Mouse (Mus musculus) bone marrow, adult 2 months (tissue): ENCODE results near the gene Grm5.

Source experiments
- CTCF ChIP-seq: fragments of 200-500 bp; IDR thresholded peaks from 2 replicates; pipeline ENCODE4 v1.5.1; 2011; ENCODE audit warnings: low read length, control low read depth; ENCODE audit not compliant: control insufficient read depth, insufficient read depth
- POLR2A ChIP-seq: fragments of 200-500 bp; IDR thresholded peaks from 2 replicates; pipeline ENCODE4 v1.6.1; 2011; ENCODE audit warnings: low read depth, mild to moderate bottlenecking, control low read depth, low read length, borderline replicate concordance; ENCODE audit not compliant: control insufficient read depth

DNA sequence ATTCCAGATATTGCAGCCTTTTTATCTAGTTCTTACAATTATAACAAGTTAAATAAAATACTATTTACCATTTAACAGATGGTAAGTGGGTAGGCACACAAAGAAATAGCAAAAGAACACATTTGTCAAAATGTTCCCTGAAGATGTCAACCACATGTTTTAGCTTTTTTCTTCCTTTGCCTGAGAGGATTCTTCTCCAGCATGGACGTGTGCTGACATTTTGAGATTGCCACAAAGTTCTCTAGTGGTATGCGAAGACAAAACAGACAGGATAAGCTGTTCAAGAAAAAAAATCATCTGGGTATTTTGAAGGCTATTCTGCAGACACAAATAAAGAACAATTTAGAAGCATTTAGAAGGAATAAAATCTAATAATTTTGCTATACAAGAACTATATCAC, 42.3 kb downstream of the Grm5 start:
- TF ChIP-seq POLR2A (no peak), CTCF (no peak)
